Comparison of ENCODE assay signal across 14 mouse cellular contexts in genomic region chr19:60015614-60016300, GRCm38 (mm10).
DNase-seq lines count a peak whose midpoint lies in the region; ATAC-seq and TF ChIP-seq lines count a peak whose summit lies in the region.
"Had no signal": no experiment of that assay in that cellular context is flagged by ENCODE, and none has a peak within 500 bp of the region (broad histone marks: within the 10 kb centered on the region; RNA-seq: fewer than 3 reads in every experiment).

No protein-coding gene starts in this region.

- peak overlapping the region; percentile 11; the same call in 1 of the 2 replicates for H3K4me3 ChIP-seq in embryonic facial prominence, embryonic 10.5 days
- no peak overlapping the region for H3K4me3 ChIP-seq in forebrain, embryonic 11.5 days (ENCODE audit: low read depth, low read length)
- no peak overlapping the region for H3K4me3 ChIP-seq in hindbrain, embryonic 16.5 days (ENCODE audit: low read length)
- H3K4me3 ChIP-seq in midbrain, postnatal 0 days (ENCODE audit: low read depth, low read length), result no peak overlapping the region
- no peak overlapping the region for H3K4me3 ChIP-seq in kidney, embryonic 16.5 days (ENCODE audit: low read length)
- H3K4me3 ChIP-seq in kidney, embryonic 14.5 days (ENCODE audit: low read length), result no peak overlapping the region
- H3K4me3 ChIP-seq: erythroblast, embryonic 14.5 days had no signal

- WGBS in embryonic facial prominence, embryonic 10.5 days, result 10% methylated on average over 12 of the region's 12 CpGs
- 6% methylated on average over 12 of the region's 12 CpGs for WGBS in forebrain, embryonic 11.5 days
- WGBS in hindbrain, embryonic 16.5 days, result 39% methylated on average over 12 of the region's 12 CpGs
- WGBS in midbrain, postnatal 0 days, result 39% methylated on average over 12 of the region's 12 CpGs
- 37% methylated on average over 12 of the region's 12 CpGs for WGBS in kidney, embryonic 16.5 days
- WGBS in kidney, embryonic 14.5 days, result 42% methylated on average over 12 of the region's 12 CpGs

- peak overlapping the region; percentile 9; the same call in 1 of the 2 replicates for H3K4me2 ChIP-seq in forebrain, embryonic 11.5 days (ENCODE audit: low read depth, low read length, severe bottlenecking)
- H3K4me2 ChIP-seq in hindbrain, embryonic 16.5 days (ENCODE audit: low read length), result peak overlapping the region; percentile 21; the same call in 1 of the 2 replicates
- no peak overlapping the region for H3K4me2 ChIP-seq in midbrain, postnatal 0 days (ENCODE audit: low read depth, low read length, poor library complexity, severe bottlenecking)
- no peak overlapping the region for H3K4me2 ChIP-seq in kidney, embryonic 16.5 days (replicated peaks; ENCODE audit: low read depth, low read length)
- no peak overlapping the region for H3K4me2 ChIP-seq in kidney, embryonic 14.5 days (replicated peaks; ENCODE audit: low read depth, low read length)
- H3K4me2 ChIP-seq: liver, embryonic 11.5 days had no signal

- DNase-seq in embryonic facial prominence, embryonic 10.5 days (ENCODE audit: low spot score), result peak; percentile 57
- peak; percentile 59 for DNase-seq in forebrain, embryonic 11.5 days (ENCODE audit: low spot score)
- peak; percentile 20 for DNase-seq in midbrain, postnatal 0 days (ENCODE audit: low spot score)
- DNase-seq in adrenal gland, adult 2 months, result no peak
- DNase-seq: adrenal gland, postnatal 36 days; cerebellum, adult 11-12 months; gastrocnemius, postnatal 25 days; kidney, adult 18-20 months; lung, postnatal 14 days had no signal

- TF ChIP-seq CTCF in midbrain, postnatal 0 days (IDR thresholded peaks at IDR 0.05), result no peak

- peak; percentile 85 for ATAC-seq in forebrain, embryonic 11.5 days (replicated peaks; ENCODE audit: low FRiP score)
- no peak; the same call in 1 of the 2 replicates for ATAC-seq in hindbrain, embryonic 16.5 days
- no peak for ATAC-seq in midbrain, postnatal 0 days (ENCODE audit: low FRiP score)
- ATAC-seq in kidney, embryonic 16.5 days (ENCODE audit: low FRiP score, low TSS enrichment), result no peak
- no peak for ATAC-seq in kidney, embryonic 14.5 days (ENCODE audit: low FRiP score, low TSS enrichment)

- H3K4me1 ChIP-seq in embryonic facial prominence, embryonic 10.5 days, result peaks cover 37% of the 10 kb centered on the region
- H3K4me1 ChIP-seq in forebrain, embryonic 11.5 days (replicated peaks; ENCODE audit: control insufficient read depth, insufficient read depth, low read length), result no peaks in the 10 kb centered on the region; the same call in 1 of the 2 replicates
- no peaks in the 10 kb centered on the region; the same call in 1 of the 2 replicates for H3K4me1 ChIP-seq in hindbrain, embryonic 16.5 days (ENCODE audit: control insufficient read depth, insufficient read depth, low read depth, low read length)
- H3K4me1 ChIP-seq in midbrain, postnatal 0 days (ENCODE audit: insufficient read depth, low read length), result no peaks in the 10 kb centered on the region
- H3K4me1 ChIP-seq in kidney, embryonic 16.5 days (ENCODE audit: insufficient read depth, low read length), result 0 out of 2 replicates have a peak, but pooled peaks cover 4% of the 10 kb centered on the region
- no peaks in the 10 kb centered on the region for H3K4me1 ChIP-seq in kidney, embryonic 14.5 days (ENCODE audit: control insufficient read depth, insufficient read depth, low read length)

- peaks cover 10% of the 10 kb centered on the region; the same call in 1 of the 2 replicates for H3K27me3 ChIP-seq in embryonic facial prominence, embryonic 10.5 days (replicated peaks; ENCODE audit: low read depth, poor library complexity, severe bottlenecking)
- no peaks in the 10 kb centered on the region; the same call in 1 of the 2 replicates for H3K27me3 ChIP-seq in forebrain, embryonic 11.5 days (ENCODE audit: control insufficient read depth, insufficient read depth, low read length)
- no peaks in the 10 kb centered on the region for H3K27me3 ChIP-seq in hindbrain, embryonic 16.5 days (replicated peaks; ENCODE audit: control insufficient read depth, insufficient read depth, low read length)
- H3K27me3 ChIP-seq in midbrain, postnatal 0 days (ENCODE audit: insufficient read depth, low read length), result no peaks in the 10 kb centered on the region
- H3K27me3 ChIP-seq in kidney, embryonic 16.5 days (ENCODE audit: insufficient read depth, low read length), result no peaks in the 10 kb centered on the region
- H3K27me3 ChIP-seq in kidney, embryonic 14.5 days (ENCODE audit: control insufficient read depth, insufficient read depth, low read length), result no peaks in the 10 kb centered on the region

- H3K27ac ChIP-seq in embryonic facial prominence, embryonic 10.5 days (replicated peaks), result peak overlapping the region; percentile 35; the same call in 1 of the 2 replicates
- H3K27ac ChIP-seq in forebrain, embryonic 11.5 days (ENCODE audit: low read depth, low read length), result 0 out of 2 replicates have a peak overlapping the region, but pooled peaks have one; percentile 8
- no peak overlapping the region for H3K27ac ChIP-seq in hindbrain, embryonic 16.5 days (ENCODE audit: low read depth, low read length)
- no peak overlapping the region for H3K27ac ChIP-seq in midbrain, postnatal 0 days (ENCODE audit: low read depth, low read length)
- H3K27ac ChIP-seq in kidney, embryonic 16.5 days (ENCODE audit: low read length), result no peak overlapping the region
- H3K27ac ChIP-seq in kidney, embryonic 14.5 days (ENCODE audit: low read depth, low read length), result no peak overlapping the region

- H3K9ac ChIP-seq in forebrain, embryonic 11.5 days (ENCODE audit: low read length), result no peak overlapping the region
- H3K9ac ChIP-seq in hindbrain, embryonic 16.5 days (ENCODE audit: low read depth, low read length), result no peak overlapping the region
- no peak overlapping the region for H3K9ac ChIP-seq in midbrain, postnatal 0 days (replicated peaks; ENCODE audit: low read length, poor library complexity, severe bottlenecking)
- no peak overlapping the region for H3K9ac ChIP-seq in kidney, embryonic 16.5 days (replicated peaks; ENCODE audit: low read length)
- no peak overlapping the region for H3K9ac ChIP-seq in kidney, embryonic 14.5 days (ENCODE audit: low read depth, low read length)

- H3K36me3 ChIP-seq in embryonic facial prominence, embryonic 10.5 days (replicated peaks), result no peaks in the 10 kb centered on the region
- H3K36me3 ChIP-seq in forebrain, embryonic 11.5 days (ENCODE audit: control insufficient read depth, insufficient read depth, low read length), result no peaks in the 10 kb centered on the region
- no peaks in the 10 kb centered on the region for H3K36me3 ChIP-seq in hindbrain, embryonic 16.5 days (ENCODE audit: control insufficient read depth, insufficient read depth, low read length)
- no peaks in the 10 kb centered on the region for H3K36me3 ChIP-seq in midbrain, postnatal 0 days (ENCODE audit: insufficient read depth, low read length)
- H3K36me3 ChIP-seq in kidney, embryonic 16.5 days (ENCODE audit: insufficient read depth, low read length), result no peaks in the 10 kb centered on the region
- H3K36me3 ChIP-seq in kidney, embryonic 14.5 days (ENCODE audit: control insufficient read depth, insufficient read depth, low read length), result no peaks in the 10 kb centered on the region

- H3K9me3 ChIP-seq in embryonic facial prominence, embryonic 10.5 days, result no peaks in the 10 kb centered on the region
- no peaks in the 10 kb centered on the region for H3K9me3 ChIP-seq in forebrain, embryonic 11.5 days (ENCODE audit: control insufficient read depth, low read length)
- H3K9me3 ChIP-seq in hindbrain, embryonic 16.5 days (ENCODE audit: control insufficient read depth, low read length), result peaks cover 2% of the 10 kb centered on the region; the same call in 1 of the 2 replicates
- H3K9me3 ChIP-seq in midbrain, postnatal 0 days (ENCODE audit: low read length), result no peaks in the 10 kb centered on the region
- H3K9me3 ChIP-seq in kidney, embryonic 16.5 days (ENCODE audit: low read length), result no peaks in the 10 kb centered on the region
- H3K9me3 ChIP-seq in kidney, embryonic 14.5 days (ENCODE audit: control insufficient read depth, low read length), result no peaks in the 10 kb centered on the region

Comparison
In these comparisons a context has a peak if more than half of its experiments do, and no peak if none do; other contexts are left out.
1. H3K27ac ChIP-seq: peak in embryonic facial prominence, embryonic 10.5 days (single experiment) and forebrain, embryonic 11.5 days (single experiment); none in hindbrain, embryonic 16.5 days (single experiment), midbrain, postnatal 0 days (single experiment), kidney, embryonic 16.5 days (single experiment) and kidney, embryonic 14.5 days (single experiment).
2. H3K4me2 ChIP-seq: peak in forebrain, embryonic 11.5 days (single experiment) and hindbrain, embryonic 16.5 days (single experiment); none in midbrain, postnatal 0 days (single experiment), kidney, embryonic 16.5 days (single experiment) and kidney, embryonic 14.5 days (single experiment).